Mouse (Mus musculus): ENCODE measurements around the gene Zfp609.

Gene Zfp609

DNA sequence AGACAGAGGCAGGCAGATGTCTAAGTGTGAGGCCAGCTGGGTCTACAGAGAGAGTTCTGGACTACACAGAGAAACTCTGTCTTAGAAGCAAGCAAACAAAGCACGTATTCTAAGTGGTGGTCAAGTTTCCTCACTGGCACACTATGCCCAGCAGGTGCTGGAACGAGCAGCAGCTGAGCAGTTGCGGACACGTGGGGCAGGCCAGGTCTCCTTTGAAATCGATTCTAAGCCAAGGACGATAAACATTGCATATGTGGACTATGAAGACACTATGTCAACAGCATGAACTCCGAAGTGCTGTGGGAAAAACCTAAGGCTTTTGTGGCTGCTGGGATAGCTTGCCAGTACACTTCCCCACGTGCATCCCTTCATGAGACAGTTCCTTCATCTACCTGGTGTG is 67.4 kb downstream of the Zfp609 start:
- DNase-seq (ENCODE audit: low spot score): no peak

DNA sequence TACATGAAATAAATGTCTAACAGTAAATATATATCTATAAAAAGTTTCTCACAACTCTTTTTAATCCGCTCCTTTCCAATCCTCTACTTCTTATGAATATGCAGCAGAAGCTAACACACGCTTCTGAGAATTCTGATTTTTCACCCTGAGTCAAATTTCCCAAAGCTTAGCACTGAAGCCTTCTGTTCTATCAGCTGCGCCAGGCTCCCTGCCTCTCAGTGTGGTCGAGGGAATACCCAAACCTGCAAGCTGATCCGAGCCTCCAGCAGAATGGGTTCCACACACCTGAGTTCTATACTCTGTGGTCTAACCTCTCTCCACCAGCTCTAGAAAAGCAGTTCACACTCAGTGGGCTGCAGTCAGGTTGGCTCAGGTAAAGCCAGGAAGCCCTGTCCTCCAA is 68.1 kb downstream of the Zfp609 start:
- DNase-seq (ENCODE audit: low spot score): no peak

DNA sequence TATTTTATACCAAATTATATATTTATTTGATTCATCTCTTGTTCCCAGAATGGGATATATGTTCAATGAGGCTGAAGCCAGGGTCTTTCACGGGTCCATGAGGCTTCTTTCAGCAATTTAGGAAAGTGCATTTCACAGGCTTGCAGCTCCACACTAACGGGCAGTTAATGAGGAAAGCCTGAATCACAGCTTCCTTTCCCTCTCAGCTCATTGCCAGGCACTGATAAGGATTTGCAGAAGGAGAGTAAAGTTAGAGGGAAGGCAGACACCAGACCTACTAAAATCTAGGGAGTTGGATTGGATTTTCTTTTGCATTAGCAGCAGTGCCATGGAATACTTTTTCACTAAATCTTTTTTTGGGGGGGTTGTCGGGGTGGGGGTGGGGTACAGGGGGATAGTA is 69.5 kb downstream of the Zfp609 start:
- DNase-seq (ENCODE audit: low spot score): no peak

DNA sequence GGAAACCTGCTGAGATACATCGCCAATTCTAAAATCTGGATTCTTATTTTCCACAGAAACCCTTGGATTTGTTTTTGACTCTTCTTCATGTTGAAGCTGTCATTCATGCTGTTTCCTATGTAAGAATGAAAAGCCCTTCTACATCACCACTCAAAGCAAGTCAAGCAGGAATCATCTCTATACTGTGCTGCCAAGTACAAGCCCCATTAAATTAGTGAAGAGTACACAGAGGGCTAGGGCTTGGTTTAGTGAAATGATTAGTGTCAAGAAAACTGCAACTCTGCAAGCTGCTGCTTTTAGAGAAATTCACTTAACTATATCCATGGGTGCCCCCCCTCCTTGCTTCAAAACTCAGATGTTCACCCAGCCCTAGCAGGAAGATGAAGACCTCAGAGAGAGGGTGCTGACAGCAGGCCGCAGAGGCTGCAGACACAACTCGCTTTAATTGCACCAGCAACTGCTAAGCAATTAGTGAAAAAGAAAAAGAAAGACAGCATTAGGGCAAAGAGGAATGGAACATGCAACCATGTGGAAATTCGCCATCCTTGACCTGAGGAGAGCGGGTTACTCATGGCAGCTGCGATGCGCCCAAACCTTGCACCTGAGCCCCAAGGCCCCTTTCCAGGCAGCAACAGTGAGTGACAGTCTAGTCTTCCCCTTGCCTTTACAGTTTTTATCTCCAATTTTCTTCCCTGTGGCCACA is 71.5 kb downstream of the Zfp609 start:
- no peak for DNase-seq (ENCODE audit: low spot score)

DNA sequence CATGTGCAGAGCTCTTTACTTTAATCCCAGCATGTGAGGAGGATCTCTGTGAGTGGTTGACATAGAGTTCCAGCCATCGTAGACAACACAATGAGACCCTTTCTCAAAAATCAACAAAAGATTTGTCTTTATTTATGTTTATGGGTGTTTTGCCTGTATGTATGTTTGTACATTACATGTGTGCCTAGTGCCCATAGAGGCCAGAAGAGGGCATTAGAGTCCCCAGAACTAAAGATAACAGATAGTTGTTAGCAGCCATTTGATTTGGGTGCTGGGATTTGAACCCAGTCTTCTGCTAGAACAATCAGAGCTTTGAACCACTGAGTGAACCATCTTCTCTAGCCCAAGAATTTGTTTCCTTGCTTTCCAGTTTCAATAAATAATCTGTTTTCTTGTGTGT is 72.2 kb downstream of the Zfp609 start:
- no peak for DNase-seq (ENCODE audit: low spot score)

DNA sequence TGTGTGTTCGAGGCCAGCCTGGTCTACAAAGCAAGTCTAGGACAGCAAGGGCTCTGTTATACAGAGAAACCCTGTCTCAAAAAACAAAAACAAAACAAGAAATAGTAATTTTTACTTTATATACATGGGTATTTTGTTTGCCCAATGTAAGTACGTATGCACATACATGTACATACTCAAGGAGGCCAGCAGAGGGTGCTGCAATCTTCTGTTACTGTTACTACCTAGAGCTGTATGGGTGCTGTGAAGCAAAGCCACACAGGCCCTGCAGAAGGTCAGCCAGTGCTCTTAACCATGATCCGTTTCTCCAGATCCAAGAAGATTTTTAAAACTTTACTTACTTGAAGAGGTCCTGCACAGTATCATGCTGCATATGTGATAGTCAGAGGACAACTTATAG is 74.7 kb downstream of the Zfp609 start:
- no peak for DNase-seq (ENCODE audit: low spot score)

DNA sequence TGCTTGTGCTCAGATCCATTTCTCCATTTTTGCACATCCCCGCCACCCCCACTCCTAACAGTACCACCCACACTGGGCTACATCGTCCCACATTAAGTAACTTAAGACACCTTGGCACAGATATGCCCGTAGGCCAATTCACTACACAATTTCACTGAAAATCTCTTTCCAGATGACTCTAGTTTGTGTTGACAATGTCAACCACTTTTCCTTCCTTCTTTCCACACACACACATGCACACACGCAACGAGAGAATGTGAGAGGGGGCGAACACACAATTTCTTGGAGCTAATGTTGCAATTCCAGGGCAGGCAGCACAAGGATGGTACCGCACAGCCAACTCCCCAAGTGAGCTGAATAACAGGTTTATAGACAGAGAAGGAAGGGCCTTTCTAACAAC is 75.5 kb downstream of the Zfp609 start:
- DNase-seq (ENCODE audit: low spot score): no peak

DNA sequence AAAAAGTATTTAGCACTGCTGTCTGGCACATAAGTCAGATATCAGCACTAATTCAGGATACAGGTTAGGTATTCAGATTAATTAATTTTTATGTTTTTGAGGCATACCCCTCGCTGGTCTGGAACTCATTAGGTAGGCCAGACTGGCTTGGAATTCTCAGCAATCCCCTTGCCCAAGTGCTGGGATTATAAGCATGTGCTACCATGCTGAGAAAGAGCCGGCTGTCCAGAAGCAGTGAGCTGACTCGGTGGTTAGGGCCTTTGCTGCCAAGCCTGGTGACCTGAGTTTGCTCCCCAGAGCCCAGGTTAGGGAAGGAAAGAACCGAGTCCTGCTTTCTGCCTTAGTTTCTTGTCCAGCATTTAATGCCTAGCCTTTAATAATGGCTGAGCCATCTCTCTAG is 79.3 kb downstream of the Zfp609 start:
- DNase-seq (ENCODE audit: low spot score): no peak

DNA sequence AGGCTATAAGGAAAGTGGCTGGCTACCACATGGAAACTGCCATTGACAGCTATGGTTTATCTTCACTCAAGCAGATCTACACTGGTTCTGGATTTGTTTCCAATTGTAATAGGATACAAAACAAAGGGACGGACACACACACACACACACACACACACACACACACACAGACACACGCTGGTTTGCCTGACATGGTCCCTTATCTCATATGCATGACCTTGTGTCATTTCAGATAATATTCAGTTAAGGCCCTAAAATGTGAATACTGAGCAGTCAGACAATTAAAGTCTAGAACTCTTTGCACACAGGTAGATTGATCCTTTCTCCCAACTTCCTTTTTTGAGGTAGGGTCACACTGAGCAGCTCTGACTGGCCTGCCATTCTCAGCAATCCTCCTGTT is 80.9 kb downstream of the Zfp609 start:
- no peak for DNase-seq (ENCODE audit: low spot score)

DNA sequence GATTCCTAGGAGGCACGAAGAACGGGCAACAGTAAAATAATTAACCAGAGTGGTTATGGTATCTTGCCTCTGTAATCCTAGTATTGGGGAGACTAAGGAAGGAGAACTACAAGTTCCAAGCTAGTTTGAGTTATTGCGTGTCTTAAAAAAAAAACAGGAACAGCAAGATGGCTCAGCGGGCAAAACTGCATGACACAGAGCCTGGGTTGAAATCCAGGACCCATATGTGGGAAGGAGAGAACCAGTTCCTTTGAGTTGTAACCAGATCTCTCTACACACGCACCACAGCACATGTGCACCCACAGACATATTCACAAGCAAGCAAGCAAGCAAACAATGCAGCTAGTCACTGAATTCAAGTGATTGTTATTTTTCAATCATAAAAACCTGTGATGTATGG is 81.9 kb downstream of the Zfp609 start:
- no peak for DNase-seq (ENCODE audit: low spot score)

DNA sequence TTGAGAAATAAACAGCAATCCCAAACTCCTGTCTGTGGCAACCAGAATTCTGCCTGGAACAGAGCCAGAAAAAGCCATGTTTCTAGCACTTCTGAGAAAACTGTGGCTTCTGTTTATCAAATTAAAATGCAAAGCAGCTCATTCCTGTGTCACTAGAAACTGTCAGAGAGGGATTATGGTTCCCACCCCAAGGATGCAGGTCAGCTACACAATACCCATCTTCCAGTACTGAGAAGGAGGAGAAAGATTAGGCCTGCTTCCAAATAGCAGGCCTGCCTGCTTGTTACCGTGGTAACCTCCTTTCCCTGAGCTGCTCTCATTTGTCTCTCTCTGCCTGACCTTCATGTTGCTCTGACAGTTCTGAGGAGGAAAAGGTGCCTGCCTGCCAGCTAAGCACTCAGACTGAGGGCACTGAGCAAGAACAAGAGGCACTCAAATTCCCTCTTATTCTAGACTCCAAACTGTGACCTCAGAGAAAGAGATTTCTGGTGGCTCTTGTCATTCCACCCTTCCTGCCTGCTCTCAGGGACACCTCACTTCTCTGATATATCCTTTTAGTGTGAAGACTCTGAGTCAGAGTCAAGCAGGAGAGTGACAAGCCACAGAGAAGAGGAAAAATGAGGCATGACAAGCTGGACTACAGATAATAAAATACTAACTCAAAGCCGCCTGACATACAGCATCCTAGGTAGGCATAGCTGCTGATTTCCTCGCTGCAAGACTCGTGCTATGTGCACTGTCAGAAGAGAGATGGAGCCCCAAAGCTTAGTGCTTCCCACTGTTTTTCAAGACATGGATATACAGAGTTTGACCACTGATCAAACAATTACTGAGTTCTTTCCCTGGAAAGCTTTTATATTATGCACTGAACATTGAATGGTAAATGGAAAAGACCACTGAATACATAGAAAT is 82.9 kb downstream of the Zfp609 start:
- DNase-seq (ENCODE audit: low spot score): no peak

DNA sequence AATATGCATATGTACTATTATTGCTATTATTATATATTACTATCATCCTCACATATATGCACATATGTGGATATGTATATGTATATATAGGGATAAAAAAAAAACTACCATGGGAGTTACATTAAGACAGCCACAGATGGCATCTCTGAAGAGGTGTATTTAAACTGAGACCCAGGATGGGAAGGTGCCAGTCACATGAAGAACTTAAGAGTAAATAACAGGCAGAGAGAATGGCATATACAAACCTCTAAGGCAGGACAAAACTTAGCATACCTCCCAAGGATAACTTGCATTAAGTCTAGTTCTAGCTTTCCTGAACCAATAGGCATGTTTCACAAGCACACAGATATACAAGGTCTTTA is 83.6 kb downstream of the Zfp609 start:
- DNase-seq (ENCODE audit: low spot score): no peak

DNA sequence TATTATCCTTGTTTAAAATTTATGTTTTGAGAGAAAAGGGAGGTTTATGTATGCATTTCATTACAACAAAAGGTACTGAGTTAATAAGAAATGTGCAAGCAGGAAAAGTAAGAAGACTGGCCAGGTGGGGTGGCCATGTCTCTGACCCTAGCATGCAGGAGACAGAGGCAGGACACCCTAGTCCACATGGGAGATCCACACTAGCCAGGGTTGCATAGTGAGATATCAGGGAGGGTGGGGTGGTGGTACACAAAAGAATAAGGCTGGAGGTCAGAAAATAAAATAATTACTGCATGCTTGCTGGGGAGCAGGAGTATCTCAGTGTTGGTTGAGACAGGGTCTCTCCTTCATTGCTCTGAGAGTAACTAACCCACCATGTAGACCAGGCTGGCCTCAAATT is 84.0 kb downstream of the Zfp609 start:
- DNase-seq (ENCODE audit: low spot score): no peak

DNA sequence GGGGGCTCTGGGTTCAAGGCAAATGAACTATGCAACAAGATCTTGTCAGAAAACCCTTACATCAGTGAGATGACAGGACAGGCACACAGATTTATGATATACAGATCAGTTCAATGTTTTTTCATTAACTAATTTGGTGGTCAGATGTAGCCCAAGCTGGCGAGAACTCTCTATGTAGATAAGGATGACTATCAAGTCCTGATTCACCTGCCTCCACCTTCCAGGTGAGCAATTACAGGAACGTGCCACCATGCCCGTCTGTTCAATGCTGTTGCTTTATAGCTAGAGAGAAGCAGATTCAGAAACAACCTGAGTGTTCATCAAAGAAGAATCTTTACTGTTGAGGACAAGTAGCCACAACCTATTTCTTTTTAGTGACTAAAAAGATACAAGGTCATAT is 84.6 kb downstream of the Zfp609 start:
- no peak for DNase-seq (ENCODE audit: low spot score)

DNA sequence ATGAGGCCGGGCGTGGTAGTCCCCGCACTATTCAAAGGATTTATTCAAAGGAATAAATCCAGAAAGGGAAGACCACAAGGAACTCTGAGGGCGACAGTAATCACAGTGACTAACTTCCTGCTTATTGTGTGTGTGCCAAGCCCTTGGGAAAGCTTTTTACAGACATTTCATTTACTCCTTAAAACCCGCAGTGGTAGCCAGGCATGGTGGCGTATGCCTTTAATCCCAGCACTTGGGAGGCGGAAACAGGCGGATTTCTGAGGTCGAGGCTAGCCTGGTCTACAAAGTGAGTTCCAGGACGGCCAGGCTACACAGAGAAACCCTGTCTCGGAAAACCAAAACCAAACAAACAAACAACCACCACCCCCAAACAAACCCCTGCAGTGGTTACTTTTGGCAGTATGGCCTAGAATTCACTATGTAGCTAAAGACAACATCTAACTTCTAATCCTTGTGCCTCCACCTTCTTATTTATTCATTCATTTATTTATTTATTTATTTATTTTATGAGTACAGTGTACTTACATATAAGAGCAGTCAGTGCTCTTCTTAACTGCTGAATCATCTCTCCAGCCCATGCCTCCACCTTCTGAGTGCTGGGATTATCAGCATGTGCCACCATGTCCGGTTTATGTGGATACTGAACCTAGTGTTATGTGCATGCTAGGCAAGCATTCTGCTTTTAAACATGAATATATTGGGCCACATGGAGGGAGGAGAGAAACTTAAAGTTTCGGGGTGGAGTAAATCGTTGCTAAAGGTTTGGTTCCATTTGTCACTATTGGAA is 86.1 kb downstream of the Zfp609 start:
- no peak for DNase-seq (ENCODE audit: low spot score)

DNA sequence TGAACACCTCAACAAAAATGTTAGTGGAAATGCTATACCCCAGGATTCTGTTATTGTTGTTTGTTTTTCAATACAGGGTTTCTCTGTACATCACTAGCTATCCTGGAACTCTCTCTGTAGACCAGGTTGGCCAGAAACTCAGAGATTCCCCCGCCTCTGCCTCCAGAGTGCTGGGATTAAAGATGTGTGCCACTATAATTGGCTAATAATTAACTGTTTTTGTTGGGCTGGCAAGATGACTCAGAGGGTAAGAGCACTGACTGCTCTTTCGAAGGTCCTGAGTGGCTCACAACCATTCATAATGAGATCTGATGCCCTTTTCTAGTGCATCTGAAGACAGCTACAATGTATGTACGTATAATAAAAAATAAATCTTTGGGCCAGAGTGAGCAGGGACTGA is 92.4 kb downstream of the Zfp609 start:
- DNase-seq (ENCODE audit: low spot score): no peak

DNA sequence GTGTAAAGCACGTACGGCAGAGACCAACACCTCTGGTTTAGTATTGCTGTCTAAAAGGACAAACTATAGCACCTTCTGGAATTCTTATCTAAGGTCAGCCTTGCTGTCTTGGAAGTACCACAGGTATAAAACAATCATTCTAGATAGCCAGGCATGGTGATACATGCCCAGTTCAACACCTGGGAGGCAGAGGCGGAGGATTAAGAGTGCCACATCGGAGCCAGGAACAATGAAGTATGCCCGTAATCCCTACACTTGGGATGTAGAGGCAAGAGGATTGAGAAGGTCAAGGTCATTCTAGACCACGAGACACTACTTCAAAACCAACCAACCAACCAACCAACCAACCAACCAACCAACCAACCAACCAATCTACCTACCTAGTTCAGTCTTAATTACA is 98.8 kb downstream of the Zfp609 start:
- no peak for DNase-seq (ENCODE audit: low spot score)

DNA sequence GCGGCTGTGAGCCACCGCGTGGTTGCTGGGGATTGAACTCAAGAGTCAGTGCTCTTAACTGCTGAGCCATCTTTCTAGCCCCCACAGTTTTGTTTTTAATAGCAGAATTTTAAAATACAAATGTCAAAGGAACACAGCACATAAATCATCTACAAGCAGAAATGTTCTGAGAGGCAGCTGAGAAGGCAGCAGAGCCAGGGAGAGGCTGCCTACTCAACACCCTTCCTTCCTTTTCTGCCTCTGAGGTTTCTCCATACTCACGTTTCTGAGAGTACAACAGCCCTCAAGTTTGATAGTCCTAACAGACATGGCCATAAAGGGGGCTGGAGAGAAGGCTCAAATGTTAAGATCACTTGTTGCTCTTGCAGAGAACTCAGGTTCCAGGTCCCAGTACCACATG is 99.9 kb downstream of the Zfp609 start:
- no peak for DNase-seq (ENCODE audit: low spot score)

DNA sequence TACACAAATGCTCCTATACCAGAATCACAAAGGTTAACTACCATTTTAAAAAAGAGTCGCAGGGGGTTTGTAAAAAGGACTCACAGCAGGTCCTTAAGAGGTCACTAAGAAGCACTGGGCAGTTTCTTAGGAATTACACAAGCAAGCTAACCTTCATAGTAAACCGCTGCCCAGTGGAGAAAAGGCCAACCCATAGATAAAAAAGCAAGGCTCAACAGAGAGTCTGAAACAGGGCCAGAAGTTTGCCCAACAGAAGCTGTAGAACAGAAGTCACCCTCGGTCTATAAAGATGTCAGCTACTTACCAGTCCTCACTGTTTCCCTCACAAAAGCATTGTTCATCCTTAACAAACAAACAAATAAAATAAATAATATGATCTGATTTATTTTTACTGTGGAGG is 100.9 kb downstream of the Zfp609 start:
- DNase-seq (ENCODE audit: low spot score): no peak

DNA sequence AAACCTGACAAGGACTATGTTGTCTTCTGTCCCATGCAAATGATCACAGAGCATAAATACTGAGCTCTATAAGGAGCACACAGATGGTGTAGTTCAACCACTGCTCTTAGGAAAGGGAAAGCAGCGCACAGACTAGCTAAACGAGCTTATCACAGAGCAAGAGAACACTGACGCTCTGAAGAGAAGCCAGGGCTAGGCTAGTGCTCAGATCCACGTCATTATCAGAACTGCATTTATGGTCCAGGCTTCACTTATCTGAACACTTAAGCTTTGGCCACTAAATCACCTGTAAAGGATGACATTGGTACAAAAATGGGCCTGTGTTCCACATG is 102.1 kb downstream of the Zfp609 start:
- no peak for DNase-seq (ENCODE audit: low spot score)

DNA sequence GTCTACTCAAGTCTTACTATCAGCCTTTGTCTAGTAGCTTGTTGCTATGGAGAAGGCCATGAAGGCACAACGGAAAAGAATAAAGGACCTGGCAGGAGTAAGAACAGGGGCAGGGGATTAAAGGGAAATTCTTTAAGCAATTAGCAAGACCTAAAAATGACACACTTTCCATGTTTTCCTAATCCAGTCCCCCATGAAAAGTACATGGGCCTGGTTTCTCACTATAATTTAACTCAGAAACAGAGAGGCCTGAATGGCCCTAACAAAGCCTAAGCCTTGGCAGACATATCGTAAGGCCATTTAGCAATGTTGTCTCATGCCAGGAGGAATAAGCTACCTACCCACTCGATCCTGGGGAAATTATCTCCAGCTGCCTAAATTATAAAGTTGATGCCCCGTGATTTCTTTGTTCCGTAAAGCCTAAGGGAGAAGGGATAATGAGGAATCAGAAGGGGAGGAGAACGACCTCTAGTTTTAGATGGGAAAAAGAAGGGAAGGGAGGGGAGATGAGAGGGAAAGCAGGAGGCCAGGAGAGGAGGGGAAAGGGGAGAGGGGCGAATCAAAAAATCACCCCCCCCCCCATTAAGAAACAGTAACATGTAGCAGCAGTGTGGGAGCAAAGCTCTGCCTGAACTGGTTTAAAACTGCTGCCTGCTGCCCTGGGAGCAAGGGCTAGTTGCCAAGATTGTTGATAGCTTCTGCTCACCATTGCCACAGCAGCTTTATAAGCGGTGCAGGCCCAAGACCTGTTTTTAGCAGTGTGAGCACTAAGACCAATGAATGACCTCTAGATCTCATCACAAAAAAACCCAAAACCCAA is 102.7 kb downstream of the Zfp609 start:
- no peak for DNase-seq (ENCODE audit: low spot score)

DNA sequence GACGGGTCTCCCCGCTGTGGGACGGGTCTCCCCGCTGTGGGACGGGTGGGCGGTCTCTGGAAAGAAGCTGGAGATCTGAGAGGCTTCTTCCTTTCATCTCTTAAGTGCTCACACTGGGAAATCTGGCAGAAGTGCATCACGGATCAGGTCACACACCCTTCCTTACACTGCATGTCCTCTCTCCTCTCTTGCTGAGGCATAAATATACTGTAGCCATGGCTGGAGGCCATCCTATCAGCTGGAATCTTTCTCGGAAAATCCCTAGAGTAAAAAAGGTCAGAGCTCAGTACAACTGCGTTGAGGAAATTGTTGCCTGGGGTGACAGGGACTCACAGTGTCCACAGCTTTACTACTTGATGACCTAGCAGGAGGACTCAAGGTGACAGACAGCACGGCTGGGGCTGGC is 106.2 kb downstream of the Zfp609 start:
- DNase-seq (ENCODE audit: low spot score): no peak
